Mouse (Mus musculus) limb, embryonic 10.5 days (tissue): ENCODE results near the gene Cenpf. TPM values are rescaled to one million over a fixed set of nuclear protein-coding genes. Genes with fewer than 3 reads are reported as not detected.

Source experiments
- DNase-seq: peaks from one replicate; pipeline ENCODE4 v3.0.0-alpha.2; 2017; ENCODE audit warnings: low spot score
- H3K27ac ChIP-seq: fragments of 300-500 bp; sonication (generic); 2 replicates; pipeline ENCODE4 v1.5.1; 2016; ENCODE audit warnings: mild to moderate bottlenecking
- H3K27me3 ChIP-seq: fragments of 300-500 bp; sonication (generic); 2 replicates; pipeline ENCODE4 v1.6.1; 2016; ENCODE audit warnings: low read depth, mild to moderate bottlenecking; ENCODE audit not compliant: poor library complexity, severe bottlenecking
- H3K36me3 ChIP-seq: fragments of 300-500 bp; sonication (generic); 2 replicates; pipeline ENCODE4 v1.6.1; 2016; ENCODE audit warnings: mild to moderate bottlenecking, moderate library complexity
- H3K4me1 ChIP-seq: fragments of 300-500 bp; sonication (generic); 2 replicates; pipeline ENCODE4 v1.6.1; 2016
- H3K4me3 ChIP-seq: fragments of 300-500 bp; sonication (generic); 2 replicates; pipeline ENCODE4 v1.5.1; 2016; ENCODE audit warnings: mild to moderate bottlenecking, moderate library complexity
- H3K9me3 ChIP-seq: fragments of 300-500 bp; sonication (generic); replicated peaks from 2 replicates; pipeline ENCODE4 v1.6.1; 2016; ENCODE audit warnings: mild to moderate bottlenecking
- WGBS: fragments of 180-500 bp; shearing (Covaris S2); methylation state at CpG from one replicate; pipeline ENCODE4 v1.1.7; 2016; 5-methylcytosine and 5-hydroxymethylcytosine counted together
- polyA plus RNA-seq: library from polyadenylated mRNA; unstranded; fragments of >200 nt; fragmentation: Nextera tagmentation; extraction: Ambion mirVana; gene quantifications from 2 replicates; pipeline ENCODE4 v1.2.1, GENCODE M21; 2016

The Cenpf gene
- polyA plus RNA-seq, 1 experiment from 2014 or later: 93.0 TPM

DNA sequence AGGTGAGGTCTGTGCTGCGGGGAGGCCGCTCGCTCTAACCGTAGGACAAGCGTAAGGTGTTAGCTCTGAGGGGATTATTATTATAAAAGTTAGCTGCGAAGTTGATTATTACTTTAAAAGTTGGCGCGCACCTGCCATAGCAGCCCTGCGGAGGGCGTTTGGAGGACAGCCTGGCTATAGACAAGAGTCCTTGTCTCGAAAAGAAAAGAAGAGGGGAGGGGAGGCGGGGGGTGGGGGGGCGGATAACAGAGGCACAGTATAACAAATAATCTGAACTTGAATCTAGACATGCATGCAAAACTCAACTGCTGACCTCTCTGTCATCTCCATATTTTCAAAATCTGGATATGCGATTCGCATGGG lies 483 bp upstream of the Cenpf start:
- no peak for DNase-seq
- peak overlapping the region; percentile 77 for H3K4me3 ChIP-seq
- peaks cover 26% of the 10 kb centered on the region for H3K36me3 ChIP-seq
- 2% methylated on average over 15 of the region's 15 CpGs for WGBS
- peaks cover 31% of the 10 kb centered on the region for H3K4me1 ChIP-seq
- H3K9me3 ChIP-seq: no peaks in the 10 kb centered on the region
- H3K27me3 ChIP-seq: no peaks in the 10 kb centered on the region
- H3K27ac ChIP-seq: peak overlapping the region; percentile 91

DNA sequence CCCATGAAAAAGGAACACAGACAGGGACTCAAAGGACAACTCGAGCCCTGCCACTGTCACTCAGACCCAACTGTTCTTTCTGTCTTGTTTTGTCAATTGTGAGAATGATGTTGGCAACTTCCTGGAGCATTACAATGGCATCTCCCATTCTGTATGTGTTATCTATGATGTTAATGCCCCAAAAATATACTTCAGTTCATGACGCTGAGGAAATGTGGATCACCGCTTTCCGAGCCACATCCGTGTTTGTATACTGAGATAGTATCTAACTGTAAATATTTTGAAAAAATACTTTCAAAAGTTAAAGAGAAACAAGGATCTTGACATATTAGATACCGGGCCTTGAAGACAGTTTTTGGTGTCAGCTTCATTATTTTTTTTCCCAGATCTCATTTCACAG lies 1.9 kb downstream of the Cenpf start:
- H3K4me3 ChIP-seq: no peak overlapping the region; the same call in 1 of the 2 replicates

DNA sequence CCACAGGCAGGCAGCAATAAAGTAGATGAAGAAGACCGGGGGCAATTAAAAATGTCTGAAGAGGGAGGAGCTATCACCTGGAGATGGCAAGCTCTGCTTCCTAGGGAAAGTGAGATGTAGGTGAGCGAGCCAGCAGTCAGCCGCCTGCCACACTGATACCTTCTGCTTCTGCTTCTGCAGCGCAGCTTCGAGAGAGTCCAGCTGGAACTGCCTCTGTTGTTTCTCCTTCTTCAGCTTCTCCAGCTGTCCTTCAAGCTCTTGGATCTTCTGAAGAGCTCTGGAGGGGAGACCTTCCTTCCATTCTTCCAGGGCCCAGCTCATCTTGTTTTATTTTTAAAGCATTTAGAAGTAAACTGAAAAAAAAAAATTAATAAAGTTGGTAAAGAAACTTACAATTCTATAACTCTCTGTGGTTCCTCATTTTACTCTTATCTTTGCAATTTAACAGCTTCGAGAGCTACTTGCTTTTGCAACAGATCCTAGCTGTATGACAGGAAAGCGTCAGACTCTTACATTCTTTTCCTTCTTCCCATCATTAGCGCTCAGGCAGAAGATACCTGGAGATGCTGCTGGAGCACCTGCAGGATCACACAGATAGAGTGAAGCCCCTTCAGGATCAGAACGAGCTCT lies 3.0 kb downstream of the Cenpf start:
- Histone ChIP-seq H3K4me3 (no peak overlapping the region), H3K4me1 (peaks cover 26% of the 10 kb centered on the region), H3K27me3 (no peaks in the 10 kb centered on the region), H3K36me3 (peaks cover 61% of the 10 kb centered on the region), H3K9me3 (no peaks in the 10 kb centered on the region), H3K27ac (no peak overlapping the region)
- 92% methylated on average over 9 of the region's 9 CpGs for WGBS
- DNase-seq: no peak

More for the DNA sequence above, 1.9 kb downstream of the Cenpf start:
- H3K27me3 ChIP-seq: no peaks in the 10 kb centered on the region
- no peaks in the 10 kb centered on the region for H3K9me3 ChIP-seq
- WGBS: 93% methylated on average over 6 of the region's 6 CpGs
- H3K4me1 ChIP-seq: peaks cover 31% of the 10 kb centered on the region
- DNase-seq: no peak
- H3K36me3 ChIP-seq: peaks cover 50% of the 10 kb centered on the region
- no peak overlapping the region for H3K27ac ChIP-seq

DNA sequence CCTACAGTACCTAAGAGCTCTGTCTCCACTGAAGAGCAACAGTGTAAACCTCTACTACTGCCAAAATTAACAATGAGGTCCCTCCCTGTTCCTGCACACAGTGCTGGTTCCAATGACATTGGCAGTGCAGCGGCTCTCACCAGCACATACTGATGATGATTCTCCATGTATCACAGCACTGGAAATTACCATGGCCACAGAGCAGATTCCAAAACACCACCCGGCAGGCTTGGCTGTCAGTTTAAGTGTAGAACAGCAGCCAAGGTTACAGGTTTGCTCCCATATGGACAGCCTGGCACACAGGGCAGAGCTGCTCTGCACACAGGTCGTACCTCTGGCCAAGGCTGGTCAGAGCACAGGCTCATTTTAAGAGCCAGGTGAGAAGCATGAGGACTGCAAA lies 8.3 kb downstream of the Cenpf start:
- Histone ChIP-seq H3K27ac (no peak overlapping the region), H3K36me3 (peaks cover 97% of the 10 kb centered on the region), H3K27me3 (no peaks in the 10 kb centered on the region), H3K4me1 (no peaks in the 10 kb centered on the region), H3K4me3 (no peak overlapping the region), H3K9me3 (no peaks in the 10 kb centered on the region)
- DNase-seq: no peak
- WGBS: 95% methylated on average over 3 of the region's 3 CpGs

DNA sequence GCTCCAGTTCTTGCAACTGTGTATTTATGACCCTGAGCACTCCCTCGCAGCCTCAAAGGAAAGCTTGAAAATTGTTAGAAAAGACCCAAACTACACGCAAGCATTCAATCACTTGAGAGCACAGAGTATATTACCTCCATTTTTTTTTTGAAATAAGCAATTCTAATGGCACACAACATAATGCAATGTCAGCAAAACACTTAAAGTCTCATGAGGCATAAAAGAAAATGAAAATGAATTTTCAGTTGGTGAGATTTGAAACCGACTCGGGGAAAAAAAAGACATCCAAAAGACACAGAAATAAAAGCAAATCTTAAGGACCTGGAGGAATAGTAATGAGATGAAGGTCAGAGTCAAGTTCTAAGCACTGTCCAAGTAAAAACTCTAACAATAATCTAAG lies 11.9 kb downstream of the Cenpf start:
- DNase-seq: no peak
- Histone ChIP-seq H3K36me3 (peaks cover 97% of the 10 kb centered on the region), H3K9me3 (no peaks in the 10 kb centered on the region), H3K27ac (no peak overlapping the region), H3K4me3 (no peak overlapping the region), H3K27me3 (no peaks in the 10 kb centered on the region), H3K4me1 (no peaks in the 10 kb centered on the region)
- 91% methylated on average over 4 of the region's 4 CpGs for WGBS

DNA sequence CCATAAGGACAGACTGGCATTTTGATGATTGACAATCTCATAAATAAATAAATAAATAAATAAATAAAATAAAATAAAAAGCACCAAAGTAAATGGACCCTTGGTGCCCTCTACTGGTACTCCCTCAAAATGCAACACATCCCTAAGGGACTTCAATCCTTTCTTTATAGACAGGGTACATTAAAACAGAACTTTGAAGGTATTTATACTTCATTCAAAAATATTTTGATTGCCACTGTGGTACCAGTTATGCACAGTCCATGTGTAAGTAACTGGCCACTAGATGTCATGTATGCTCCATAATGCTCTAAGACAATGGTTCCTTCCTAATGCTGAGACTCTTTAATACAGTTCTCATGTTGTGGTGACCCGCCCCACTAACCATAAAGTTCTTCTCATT lies 12.5 kb downstream of the Cenpf start:
- peaks cover 97% of the 10 kb centered on the region for H3K36me3 ChIP-seq

DNA sequence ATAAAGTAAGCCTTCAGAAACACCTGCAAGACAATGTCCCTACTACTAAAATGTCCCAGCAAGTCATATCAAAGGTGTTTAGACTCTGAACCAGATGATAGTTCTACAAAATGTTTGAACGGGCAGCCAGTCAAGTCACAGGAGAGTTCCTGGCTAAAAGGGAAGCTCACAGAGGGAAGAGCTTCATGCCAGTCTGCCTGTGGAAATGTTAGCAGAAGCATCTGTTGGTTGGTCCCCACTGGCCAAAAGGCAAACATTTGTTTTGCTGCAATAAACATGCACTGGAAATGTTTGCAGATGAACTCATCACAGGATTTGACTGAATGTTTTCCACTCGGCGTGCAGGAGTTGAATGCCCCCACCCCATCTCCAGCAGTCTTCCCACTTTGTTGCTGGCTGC lies 21.9 kb downstream of the Cenpf start:
- no peaks in the 10 kb centered on the region for H3K9me3 ChIP-seq
- H3K36me3 ChIP-seq: peaks cover 89% of the 10 kb centered on the region
- DNase-seq: no peak
- H3K4me1 ChIP-seq: no peaks in the 10 kb centered on the region
- WGBS: 97% methylated on average over 3 of the region's 3 CpGs
- no peak overlapping the region for H3K4me3 ChIP-seq
- no peaks in the 10 kb centered on the region for H3K27me3 ChIP-seq
- no peak overlapping the region for H3K27ac ChIP-seq

More for the DNA sequence above, 12.5 kb downstream of the Cenpf start:
- WGBS: 88% methylated on average over 1 of the region's 1 CpGs
- no peaks in the 10 kb centered on the region for H3K4me1 ChIP-seq
- no peak overlapping the region for H3K27ac ChIP-seq
- DNase-seq: no peak
- H3K9me3 ChIP-seq: no peaks in the 10 kb centered on the region
- no peak overlapping the region for H3K4me3 ChIP-seq
- no peaks in the 10 kb centered on the region for H3K27me3 ChIP-seq

DNA sequence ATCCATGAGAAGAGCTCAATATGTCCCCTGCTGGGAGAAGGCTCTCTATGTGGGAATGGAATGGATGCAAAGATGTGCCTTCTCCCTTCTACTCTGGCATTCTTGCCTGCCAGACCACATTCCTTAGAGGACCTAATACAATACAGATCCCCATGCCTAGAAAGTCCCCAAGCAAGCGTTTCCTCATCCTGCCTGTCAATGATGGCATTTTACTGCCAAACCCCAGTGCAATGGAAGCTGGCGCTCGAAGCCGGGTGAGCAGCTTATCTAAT lies 23.1 kb downstream of the Cenpf start:
- 87% methylated on average over 4 of the region's 4 CpGs for WGBS
- Histone ChIP-seq H3K27ac (no peak overlapping the region), H3K4me3 (no peak overlapping the region), H3K27me3 (no peaks in the 10 kb centered on the region), H3K4me1 (no peaks in the 10 kb centered on the region), H3K36me3 (peaks cover 89% of the 10 kb centered on the region), H3K9me3 (no peaks in the 10 kb centered on the region)
- DNase-seq: no peak

DNA sequence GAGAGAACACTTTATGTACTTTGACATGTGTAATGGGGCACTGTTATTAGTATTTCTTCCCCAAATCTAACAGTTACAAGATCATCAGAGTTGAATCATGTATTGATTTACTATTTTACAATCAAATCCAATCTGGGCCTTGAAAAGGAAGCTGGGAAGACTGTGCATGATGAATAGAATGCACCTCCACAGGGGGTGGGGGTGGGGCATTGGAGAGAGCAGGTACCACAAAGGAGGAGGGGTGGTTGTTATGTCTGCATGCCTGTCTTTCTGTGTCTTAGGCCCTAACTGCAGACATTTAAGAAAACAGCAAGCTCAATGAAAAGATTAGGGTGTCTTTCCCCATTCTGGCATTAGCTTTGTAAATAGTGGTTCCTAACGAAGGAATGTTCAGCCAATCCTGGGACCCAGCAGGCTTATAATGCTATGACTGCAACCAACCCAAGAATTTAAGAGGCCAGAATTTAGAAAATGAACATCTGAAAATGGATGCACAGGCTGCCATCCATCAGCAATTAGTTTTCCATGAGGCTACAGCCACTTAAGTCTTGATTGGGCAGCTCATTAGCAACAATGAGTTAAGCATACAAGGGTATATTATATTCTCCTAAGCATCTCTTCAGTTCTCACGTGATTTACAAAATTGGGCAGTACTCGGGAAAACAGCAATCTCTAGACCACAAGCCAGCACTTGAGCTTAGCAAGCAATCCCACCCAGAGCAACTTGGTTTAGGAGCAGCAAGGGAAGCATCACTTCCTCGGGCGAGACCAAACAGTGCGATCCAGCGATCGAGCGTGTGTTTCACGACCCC lies 23.6 kb downstream of the Cenpf start:
- Histone ChIP-seq H3K27me3 (no peaks in the 10 kb centered on the region), H3K9me3 (no peaks in the 10 kb centered on the region), H3K36me3 (peaks cover 89% of the 10 kb centered on the region), H3K4me1 (no peaks in the 10 kb centered on the region), H3K27ac (no peak overlapping the region), H3K4me3 (no peak overlapping the region)
- WGBS: 90% methylated on average over 10 of the region's 10 CpGs
- DNase-seq: no peak

DNA sequence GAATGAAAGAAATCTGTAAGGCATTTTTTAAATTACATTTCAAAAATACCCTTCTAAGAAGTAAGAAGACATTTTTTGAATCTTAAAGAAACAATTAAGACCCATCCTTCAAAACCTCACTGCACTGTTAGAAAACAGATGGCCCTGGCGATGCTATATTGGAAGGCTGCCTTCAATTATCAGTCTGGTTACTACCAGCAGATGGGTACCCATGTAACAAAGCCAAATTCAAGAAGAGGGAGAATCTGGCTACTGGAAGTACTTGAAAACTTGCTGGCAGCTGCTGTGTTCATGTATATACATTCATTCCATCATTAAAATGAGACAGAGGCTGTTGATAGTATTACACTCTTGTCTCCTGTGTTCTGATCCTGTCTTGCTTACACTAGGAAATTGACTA lies 24.4 kb downstream of the Cenpf start:
- H3K9me3 ChIP-seq: no peaks in the 10 kb centered on the region
- H3K4me1 ChIP-seq: no peaks in the 10 kb centered on the region
- H3K27ac ChIP-seq: no peak overlapping the region
- WGBS: 84% methylated on average over 1 of the region's 1 CpGs
- no peaks in the 10 kb centered on the region for H3K27me3 ChIP-seq
- no peak overlapping the region for H3K4me3 ChIP-seq
- peaks cover 89% of the 10 kb centered on the region for H3K36me3 ChIP-seq
- no peak for DNase-seq

DNA sequence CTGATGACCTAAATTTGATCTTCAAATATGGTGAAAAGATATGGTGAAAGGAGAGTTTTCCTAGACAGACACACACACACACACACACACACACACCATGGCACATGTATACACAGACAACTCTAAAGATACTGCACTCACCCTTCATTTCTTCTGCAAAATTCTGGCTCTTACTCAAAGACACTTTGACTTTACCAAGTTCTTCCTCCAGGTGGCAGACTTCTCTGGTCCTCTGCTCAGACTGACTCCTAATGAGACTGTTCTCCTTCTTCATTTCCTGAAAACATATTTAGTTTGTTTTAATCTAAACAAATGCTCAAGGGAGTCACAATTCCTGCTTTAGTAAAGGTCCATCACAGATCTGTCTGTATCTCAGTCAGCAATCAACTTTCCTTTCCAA lies 26.0 kb downstream of the Cenpf start:
- no peak for DNase-seq
- no peak overlapping the region for H3K27ac ChIP-seq
- no peak overlapping the region for H3K4me3 ChIP-seq
- no peaks in the 10 kb centered on the region for H3K9me3 ChIP-seq
- no peaks in the 10 kb centered on the region for H3K27me3 ChIP-seq
- H3K4me1 ChIP-seq: no peaks in the 10 kb centered on the region
- H3K36me3 ChIP-seq: peaks cover 90% of the 10 kb centered on the region

DNA sequence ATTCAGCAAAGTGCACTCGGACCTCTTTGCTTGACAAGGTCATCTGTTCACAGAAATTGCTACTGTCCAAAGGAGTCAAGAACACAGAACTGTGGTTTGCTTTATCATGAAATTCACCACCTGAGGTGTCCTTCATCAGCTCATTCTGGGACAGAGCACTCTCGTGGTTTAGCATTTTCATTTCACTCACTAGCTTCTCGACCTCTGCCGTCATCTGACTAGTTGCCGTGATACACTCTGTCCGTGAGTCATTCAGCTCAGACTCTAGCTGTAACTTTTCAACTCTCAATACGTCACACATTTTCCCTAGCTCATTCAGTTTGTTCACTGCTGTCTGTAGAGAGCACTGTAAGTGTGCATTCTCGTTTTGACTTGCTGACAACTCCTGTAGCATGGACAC lies 30.5 kb downstream of the Cenpf start:
- Histone ChIP-seq H3K27ac (no peak overlapping the region), H3K36me3 (peaks cover 99% of the 10 kb centered on the region), H3K9me3 (no peaks in the 10 kb centered on the region), H3K4me1 (no peaks in the 10 kb centered on the region), H3K4me3 (no peak overlapping the region), H3K27me3 (no peaks in the 10 kb centered on the region)
- no peak for DNase-seq
- 92% methylated on average over 8 of the region's 8 CpGs for WGBS

DNA sequence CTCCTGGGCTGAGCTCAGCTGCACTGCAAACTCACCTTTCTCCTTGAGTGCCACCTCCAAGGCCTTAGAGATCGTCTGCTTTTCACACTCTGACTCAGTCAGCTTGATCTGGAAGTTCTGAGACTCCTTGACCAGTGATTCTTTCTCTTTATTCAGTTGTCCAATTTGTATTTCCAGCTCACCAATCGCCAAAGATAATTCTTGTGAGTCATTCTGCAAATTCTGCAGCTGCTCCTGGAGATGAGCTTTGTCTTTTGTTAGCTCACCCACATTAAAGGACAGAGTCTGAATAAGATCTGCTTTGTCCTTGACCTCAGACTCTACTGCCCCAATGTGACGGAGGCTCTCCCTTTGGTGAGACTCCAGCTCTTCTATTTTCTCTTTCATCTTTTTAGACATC lies 34.1 kb downstream of the Cenpf start:
- H3K27ac ChIP-seq: no peak overlapping the region
- no peaks in the 10 kb centered on the region for H3K27me3 ChIP-seq
- 89% methylated on average over 3 of the region's 3 CpGs for WGBS
- H3K4me3 ChIP-seq: no peak overlapping the region
- H3K4me1 ChIP-seq: no peaks in the 10 kb centered on the region
- DNase-seq: no peak
- peaks cover 99% of the 10 kb centered on the region for H3K36me3 ChIP-seq
- no peaks in the 10 kb centered on the region for H3K9me3 ChIP-seq

DNA sequence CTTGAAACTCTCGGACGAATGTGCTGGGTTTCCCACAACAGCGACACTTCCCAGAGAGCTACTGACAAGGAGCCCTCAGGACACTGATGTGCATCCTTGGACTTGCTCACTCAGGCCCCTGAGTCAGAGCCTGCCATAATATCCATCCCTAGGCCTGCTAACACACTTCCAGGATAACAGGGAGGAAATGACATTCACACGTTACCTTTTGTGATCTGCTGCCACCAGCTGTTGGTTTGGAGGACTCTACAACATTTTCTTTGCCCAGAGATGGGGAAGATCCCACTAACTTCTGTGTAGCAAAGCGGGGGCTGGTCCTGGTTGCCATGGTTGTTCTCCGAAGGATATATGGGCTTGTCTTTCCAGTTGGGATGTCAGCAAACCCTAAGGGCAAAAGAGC lies 41.3 kb downstream of the Cenpf start:
- 87% methylated on average over 6 of the region's 6 CpGs for WGBS
- Histone ChIP-seq H3K27me3 (no peaks in the 10 kb centered on the region), H3K27ac (no peak overlapping the region), H3K4me3 (no peak overlapping the region), H3K36me3 (peaks cover 99% of the 10 kb centered on the region), H3K9me3 (no peaks in the 10 kb centered on the region), H3K4me1 (no peaks in the 10 kb centered on the region)
- no peak for DNase-seq
